Mouse (Mus musculus): ENCODE data around the gene Kcnc3. TPM values are rescaled to one million over a fixed set of nuclear protein-coding genes. Genes with fewer than 3 reads are reported as not detected.
A peak's percentile ranks its signal among the peaks of the same experiment; 100 is the strongest.

Gene Kcnc3
- polyA plus RNA-seq, 1 experiment: 1.6 TPM

DNA sequence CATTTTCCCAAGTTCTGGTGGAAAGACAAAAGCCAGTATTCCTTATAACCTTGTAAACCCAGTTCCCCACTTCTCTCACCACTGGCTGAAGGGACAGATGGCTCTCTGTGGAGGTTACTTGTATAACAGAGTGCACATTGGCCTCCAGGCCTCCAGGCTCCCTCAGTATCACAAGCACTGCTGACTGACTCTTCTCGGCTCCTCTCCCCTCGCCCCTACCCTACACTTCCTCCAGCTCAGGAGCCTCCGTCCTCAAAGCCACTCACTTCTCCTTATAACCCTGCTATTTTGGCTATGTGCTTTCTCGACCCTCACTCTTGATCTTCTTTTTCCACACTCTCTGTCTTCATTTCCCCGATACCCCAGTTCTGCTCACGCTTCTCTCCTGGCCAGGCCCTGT lies 25.1 kb upstream of the Kcnc3 start:
- no peak for TF ChIP-seq CTCF (IDR thresholded peaks at IDR 0.05; ENCODE audit: low read depth, low read length)
- no peak for TF ChIP-seq POLR2A (IDR thresholded peaks at IDR 0.05; ENCODE audit: borderline replicate concordance, low read depth, low read length)
- Histone ChIP-seq H3K4me3 (ENCODE audit: insufficient read depth, low read length) (no peak overlapping the region), H3K4me1 (ENCODE audit: control insufficient read depth, insufficient read depth, low read length) (peaks cover 6% of the 10 kb centered on the region), H3K27ac (ENCODE audit: insufficient read depth, low read depth, low read length) (no peak overlapping the region)

DNA sequence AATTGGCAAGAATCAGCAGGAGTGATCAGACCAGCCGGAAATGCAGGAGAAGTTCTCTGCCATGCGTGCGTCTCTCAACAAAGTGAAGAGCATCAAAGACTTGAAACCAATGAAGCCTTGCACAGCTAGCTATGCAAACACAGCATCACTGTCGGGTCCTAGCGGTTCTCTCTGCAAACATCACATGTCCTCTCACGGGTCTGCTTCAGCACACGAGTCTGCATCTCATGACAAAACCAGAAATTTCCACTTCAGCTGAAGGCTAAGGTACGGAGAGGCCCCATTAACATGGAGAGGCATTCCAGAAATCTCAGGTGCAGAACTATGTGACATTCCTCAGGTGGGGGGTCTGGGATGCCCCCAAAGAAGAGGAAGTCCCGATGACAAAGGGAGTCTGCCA lies 21.7 kb upstream of the Kcnc3 start:
- H3K27ac ChIP-seq (ENCODE audit: insufficient read depth, low read depth, low read length): no peak overlapping the region
- no peak for TF ChIP-seq CTCF (IDR thresholded peaks at IDR 0.05; ENCODE audit: low read depth, low read length)
- no peak for TF ChIP-seq POLR2A (IDR thresholded peaks at IDR 0.05; ENCODE audit: borderline replicate concordance, low read depth, low read length)
- peaks cover 20% of the 10 kb centered on the region for H3K4me1 ChIP-seq (ENCODE audit: control insufficient read depth, insufficient read depth, low read length)
- no peak overlapping the region for H3K4me3 ChIP-seq (ENCODE audit: insufficient read depth, low read length)

DNA sequence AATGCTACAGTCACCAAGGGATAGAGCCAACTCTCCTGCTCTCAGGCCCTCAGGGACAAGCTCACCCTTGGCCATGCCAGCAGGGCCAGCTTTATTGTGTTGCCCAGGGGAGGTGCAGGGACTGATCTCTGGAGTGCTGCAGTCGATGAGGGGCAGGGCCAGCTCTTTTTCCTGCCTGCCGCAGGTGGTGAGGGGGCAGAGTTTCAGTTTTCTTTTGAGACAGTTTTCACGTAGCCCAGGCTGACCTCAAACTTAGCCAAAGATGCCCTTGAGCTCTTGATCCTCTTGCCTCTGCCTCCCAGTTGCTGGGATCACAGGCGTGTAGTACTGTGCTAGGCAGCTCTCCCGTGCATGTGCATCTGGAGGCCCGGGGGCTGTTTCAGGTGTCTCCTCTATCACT lies 19.5 kb upstream of the Kcnc3 start:
- H3K4me1 ChIP-seq (ENCODE audit: control insufficient read depth, insufficient read depth, low read length): peaks cover 17% of the 10 kb centered on the region
- no peak overlapping the region for H3K27ac ChIP-seq (ENCODE audit: insufficient read depth, low read depth, low read length)
- H3K4me3 ChIP-seq (ENCODE audit: insufficient read depth, low read length): no peak overlapping the region
- TF ChIP-seq POLR2A (IDR thresholded peaks at IDR 0.05; ENCODE audit: borderline replicate concordance, low read depth, low read length) (no peak), CTCF (IDR thresholded peaks at IDR 0.05; ENCODE audit: low read depth, low read length) (no peak)

DNA sequence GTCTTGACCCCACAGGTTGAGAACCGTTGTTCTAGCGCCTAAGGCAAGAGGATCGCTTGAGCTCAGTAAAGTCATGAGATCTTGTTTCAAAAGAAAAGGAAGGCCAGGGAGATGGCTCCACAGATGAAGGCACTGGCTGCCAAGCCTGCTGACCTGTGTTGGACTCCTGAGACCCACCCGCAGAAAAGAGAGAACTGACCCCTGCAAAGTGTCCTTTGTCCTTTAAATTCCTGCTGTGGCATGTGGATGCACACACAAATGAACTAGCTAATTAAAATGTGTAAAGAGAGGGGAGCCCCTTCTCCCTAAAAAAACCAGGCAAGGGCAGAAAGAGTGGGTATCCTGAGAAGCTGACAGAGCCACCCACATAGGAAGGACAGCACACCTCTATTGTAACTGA lies 18.7 kb upstream of the Kcnc3 start:
- H3K4me3 ChIP-seq (ENCODE audit: insufficient read depth, low read length): no peak overlapping the region
- no peak overlapping the region for H3K27ac ChIP-seq (ENCODE audit: insufficient read depth, low read depth, low read length)
- TF ChIP-seq POLR2A (IDR thresholded peaks at IDR 0.05; ENCODE audit: borderline replicate concordance, low read depth, low read length) (no peak), CTCF (IDR thresholded peaks at IDR 0.05; ENCODE audit: low read depth, low read length) (no peak)

DNA sequence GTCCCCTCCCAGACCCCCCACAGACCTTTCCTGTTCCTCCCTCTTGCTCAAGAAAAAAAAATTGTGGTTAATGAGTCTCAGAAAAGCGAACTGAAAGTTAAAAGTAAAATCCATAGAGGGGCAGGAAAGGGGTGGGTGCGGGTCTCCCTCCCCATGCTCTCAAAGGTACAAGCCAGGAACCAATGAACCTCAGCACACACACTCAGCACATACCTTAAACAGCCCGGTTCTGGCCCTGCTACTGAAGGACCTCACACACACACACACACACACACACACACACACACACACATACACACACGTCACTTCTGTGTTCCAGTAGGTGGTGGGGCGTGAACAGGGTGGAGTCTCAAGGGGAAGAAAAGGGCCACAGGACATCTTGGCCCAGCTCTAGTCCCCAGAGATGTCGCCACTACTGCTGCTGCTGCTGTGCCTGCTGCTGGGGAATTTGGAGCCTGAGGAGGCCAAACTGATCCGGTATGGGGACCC lies 18.2 kb upstream of the Kcnc3 start, which contains the start of gene Napsa:
Napsa (plus strand) TSS at position 168 of the 489 bp plus-strand sequence.
- Histone ChIP-seq H3K4me1 (ENCODE audit: control insufficient read depth, insufficient read depth, low read length) (peaks cover 17% of the 10 kb centered on the region), H3K27ac (ENCODE audit: insufficient read depth, low read depth, low read length) (0 out of 2 replicates have a peak within 1 kb of the TSS, but pooled peaks have one; percentile 25), H3K4me3 (ENCODE audit: insufficient read depth, low read length) (peak within 1 kb of the TSS; percentile 50)
- TF ChIP-seq POLR2A (IDR thresholded peaks at IDR 0.05; ENCODE audit: borderline replicate concordance, low read depth, low read length) (no peak), CTCF (IDR thresholded peaks at IDR 0.05; ENCODE audit: low read depth, low read length) (no peak)

More for the DNA sequence above, 18.7 kb upstream of the Kcnc3 start:
- H3K4me1 ChIP-seq (ENCODE audit: control insufficient read depth, insufficient read depth, low read length): peaks cover 17% of the 10 kb centered on the region

DNA sequence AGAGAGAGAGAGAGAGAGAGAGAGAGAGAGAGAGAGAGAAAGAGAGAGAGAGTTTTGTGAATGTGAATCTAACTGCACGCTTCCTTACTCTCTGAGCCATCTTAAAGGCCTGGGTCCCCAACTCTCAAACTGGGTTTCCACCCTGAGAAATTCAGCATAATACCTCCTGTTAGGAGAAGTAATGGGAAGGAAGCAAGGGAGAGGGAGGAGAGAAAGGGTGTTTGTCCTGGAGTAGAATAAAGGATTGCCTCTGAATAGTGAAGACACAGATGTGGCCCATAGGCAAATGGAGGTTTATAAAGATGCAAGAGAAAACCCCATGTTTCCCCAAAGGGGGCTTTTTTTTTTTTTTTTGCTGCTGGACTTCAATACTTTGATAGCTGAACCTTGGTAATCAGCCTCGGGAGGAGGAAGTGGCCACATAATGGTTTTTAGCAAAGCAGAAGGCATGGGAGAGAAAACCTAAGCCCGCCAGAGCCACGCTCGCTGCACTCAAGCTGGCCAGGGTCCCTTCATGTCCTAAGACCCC lies 17.4 kb upstream of the Kcnc3 start:
- no peak overlapping the region for H3K27ac ChIP-seq (ENCODE audit: insufficient read depth, low read depth, low read length)
- H3K4me3 ChIP-seq (ENCODE audit: insufficient read depth, low read length): no peak overlapping the region
- TF ChIP-seq CTCF (IDR thresholded peaks at IDR 0.05; ENCODE audit: low read depth, low read length) (no peak), POLR2A (IDR thresholded peaks at IDR 0.05; ENCODE audit: borderline replicate concordance, low read depth, low read length) (no peak)
- H3K4me1 ChIP-seq (ENCODE audit: control insufficient read depth, insufficient read depth, low read length): peaks cover 17% of the 10 kb centered on the region

DNA sequence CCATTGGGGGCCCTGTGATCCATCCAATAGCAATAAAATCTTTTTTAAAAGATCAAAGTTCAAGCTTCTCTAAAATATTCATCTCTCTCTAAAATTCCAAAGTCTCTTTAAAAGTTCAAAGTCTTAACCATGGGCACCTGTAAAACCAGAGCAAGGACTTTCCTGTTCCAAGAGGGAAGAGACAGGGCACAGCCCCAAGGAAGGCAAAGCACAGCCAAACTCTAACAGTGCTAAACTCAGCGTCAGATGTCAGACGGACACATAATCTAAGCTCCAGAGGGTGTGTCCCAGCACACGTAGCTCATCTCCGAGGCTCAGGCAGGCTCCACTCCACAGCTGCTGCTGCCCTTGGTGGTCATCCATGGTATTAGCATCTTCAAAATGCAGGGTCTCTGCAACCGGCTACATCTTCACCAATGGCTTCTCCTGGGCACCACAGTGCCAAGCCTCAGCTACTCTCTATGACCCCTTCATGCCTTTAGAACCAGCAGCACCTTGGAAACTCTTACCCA lies 14.1 kb upstream of the Kcnc3 start:
- TF ChIP-seq POLR2A (IDR thresholded peaks at IDR 0.05; ENCODE audit: borderline replicate concordance, low read depth, low read length) (no peak), CTCF (IDR thresholded peaks at IDR 0.05; ENCODE audit: low read depth, low read length) (no peak)
- Histone ChIP-seq H3K4me3 (ENCODE audit: insufficient read depth, low read length) (no peak overlapping the region), H3K4me1 (ENCODE audit: control insufficient read depth, insufficient read depth, low read length) (peaks cover 8% of the 10 kb centered on the region), H3K27ac (ENCODE audit: insufficient read depth, low read depth, low read length) (no peak overlapping the region)

DNA sequence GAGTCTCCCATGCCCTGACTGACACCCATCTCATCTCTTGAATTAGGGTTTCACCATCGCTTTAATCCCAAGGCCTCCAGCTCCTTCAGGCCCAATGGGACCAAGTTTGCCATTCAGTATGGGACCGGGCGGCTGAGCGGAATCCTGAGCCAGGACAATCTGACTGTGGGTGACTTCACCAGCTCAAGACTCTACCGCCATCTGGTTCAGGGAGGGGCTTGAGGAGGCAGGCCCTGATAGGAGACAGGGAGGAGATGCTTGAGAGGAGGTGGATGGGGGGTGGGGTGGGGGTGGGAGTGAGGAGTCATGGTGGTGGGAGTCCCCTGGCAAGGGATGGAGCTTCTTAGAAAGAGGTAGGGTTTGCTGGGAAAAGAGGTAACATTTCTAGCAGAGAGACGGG lies 8.8 kb upstream of the Kcnc3 start:
- Histone ChIP-seq H3K27ac (ENCODE audit: insufficient read depth, low read depth, low read length) (no peak overlapping the region), H3K4me3 (ENCODE audit: insufficient read depth, low read length) (no peak overlapping the region), H3K4me1 (ENCODE audit: control insufficient read depth, insufficient read depth, low read length) (no peaks in the 10 kb centered on the region)
- TF ChIP-seq POLR2A (IDR thresholded peaks at IDR 0.05; ENCODE audit: borderline replicate concordance, low read depth, low read length) (no peak), CTCF (IDR thresholded peaks at IDR 0.05; ENCODE audit: low read depth, low read length) (no peak)

DNA sequence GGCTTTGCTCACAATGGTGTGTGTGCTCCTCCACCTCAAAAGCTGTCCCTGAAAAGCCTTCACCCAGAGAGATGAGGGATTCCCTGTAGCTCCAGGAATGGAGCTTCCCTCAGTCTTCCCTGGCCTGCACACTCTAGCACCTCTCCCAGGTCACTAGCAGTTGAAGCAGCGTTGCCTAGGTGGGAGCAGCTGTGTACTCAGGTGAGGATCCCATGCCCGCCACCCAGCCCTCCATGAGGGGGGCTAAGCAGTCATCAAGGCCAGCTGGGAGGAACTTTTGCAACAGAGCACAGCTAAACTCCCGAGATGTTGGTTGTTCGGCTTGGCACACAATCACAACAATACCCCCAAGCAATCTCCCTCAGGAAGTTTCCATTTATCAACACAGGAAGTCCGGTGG lies 7.8 kb upstream of the Kcnc3 start:
- no peak overlapping the region for H3K27ac ChIP-seq (ENCODE audit: insufficient read depth, low read depth, low read length)

DNA sequence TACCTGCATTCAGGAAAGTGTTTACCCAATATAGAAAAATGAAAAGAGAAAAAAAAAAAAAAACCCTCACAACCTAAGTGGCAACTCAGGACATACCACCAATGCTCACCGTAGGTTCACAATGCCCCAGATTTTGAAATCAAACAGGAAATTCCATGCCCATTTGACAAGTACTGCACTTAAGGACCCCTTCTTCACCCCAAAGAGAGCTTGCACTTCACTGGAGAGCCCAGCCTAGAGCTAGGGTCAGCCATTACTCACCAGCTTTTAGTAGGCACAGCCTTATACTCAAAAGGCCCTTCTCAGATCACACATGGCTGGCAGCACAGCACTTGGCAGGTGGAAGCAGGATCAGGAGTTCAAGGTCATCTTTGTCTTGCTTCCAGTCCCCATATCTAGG lies 7.3 kb upstream of the Kcnc3 start:
- no peak for TF ChIP-seq CTCF (IDR thresholded peaks at IDR 0.05; ENCODE audit: low read depth, low read length)
- no peak for TF ChIP-seq POLR2A (IDR thresholded peaks at IDR 0.05; ENCODE audit: borderline replicate concordance, low read depth, low read length)
- Histone ChIP-seq H3K4me3 (ENCODE audit: insufficient read depth, low read length) (no peak overlapping the region), H3K4me1 (ENCODE audit: control insufficient read depth, insufficient read depth, low read length) (no peaks in the 10 kb centered on the region), H3K27ac (ENCODE audit: insufficient read depth, low read depth, low read length) (no peak overlapping the region)

More for the DNA sequence above, 7.8 kb upstream of the Kcnc3 start:
- no peaks in the 10 kb centered on the region for H3K4me1 ChIP-seq (ENCODE audit: control insufficient read depth, insufficient read depth, low read length)
- TF ChIP-seq POLR2A (IDR thresholded peaks at IDR 0.05; ENCODE audit: borderline replicate concordance, low read depth, low read length) (no peak), CTCF (IDR thresholded peaks at IDR 0.05; ENCODE audit: low read depth, low read length) (no peak)
- no peak overlapping the region for H3K4me3 ChIP-seq (ENCODE audit: insufficient read depth, low read length)

Measured in bone marrow macrophage, adult 2 months (primary cell).